Mouse (Mus musculus) heart, postnatal 14 days (tissue): ENCODE measurements around the gene Dyrk1b. TPM values are rescaled to one million over a fixed set of nuclear protein-coding genes. Genes with fewer than 3 reads are reported as not detected.
"Not testable (repeated sequence)": the region's sequence is repeated elsewhere in the genome, so short reads cannot be mapped to it uniquely, and the experiment has no call there.

Experiments
- DNase-seq, 2 experiments: peaks; one replicate each; pipeline ENCODE4 v3.0.0; 2021 to 2022
- intact Hi-C: fragments of 180-260 bp; cut with DNase I; formaldehyde crosslinking; loops from one replicate; pipeline ENCODE4 v1.15.1; 2025
- long read RNA-seq, 2 experiments: library from polyadenylated mRNA; stranded (forward); transcript quantifications; one replicate each; pipeline ENCODE4 v2.0.0; 2021
- total RNA-seq, 2 experiments: library from RNA; stranded (reverse); gene quantifications; 2 replicates each; pipeline ENCODE4 v1.2.3; 2021

Gene Dyrk1b
- total RNA-seq = 10 to 100 TPM; 37.4 to 40.8 TPM
- long read RNA-seq, experiment 1, transcript Dyrk1b-201 (11 exons, 2,534 nt) = major isoform, 9 of 29 reads
- long read RNA-seq, experiment 1, partial matches to known transcripts = 8 of 29 reads
- long read RNA-seq, experiment 1, other reads (novel, unspliced or antisense) = 7 of 29 reads
- long read RNA-seq, experiment 2, transcript Dyrk1b-201 (11 exons, 2,534 nt) = major isoform, 10 of 24 reads
- long read RNA-seq, experiment 2, partial matches to known transcripts = 2 of 24 reads
- long read RNA-seq, experiment 2, other reads (novel, unspliced or antisense) = 4 of 24 reads

DNA sequence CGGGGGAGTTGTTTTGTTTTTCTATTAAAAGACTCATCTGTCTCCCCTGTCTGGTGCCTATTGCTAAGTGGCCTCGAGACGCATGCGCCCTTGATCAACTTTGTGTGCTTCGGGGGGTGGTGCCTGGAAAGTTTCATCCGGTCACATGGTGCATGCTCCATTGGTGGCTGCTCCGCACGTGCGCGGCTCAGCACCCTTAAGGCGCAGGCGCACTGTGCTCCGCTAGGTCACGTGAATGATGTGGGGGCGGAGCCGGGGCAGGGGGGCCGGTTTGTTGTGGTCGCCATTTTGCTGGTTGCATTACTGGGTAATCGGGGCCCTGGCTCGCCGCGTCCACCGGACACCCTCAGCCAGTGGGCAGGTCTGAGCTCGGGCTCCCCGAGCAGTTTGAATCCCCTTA is at the start of gene Dyrk1b:
TSS of gene Dyrk1b (plus strand) at position 242 of the 400 bp plus-strand sequence.
- DNase-seq = peak; percentile 98 to 99
- intact Hi-C loops = no loop called here

DNA sequence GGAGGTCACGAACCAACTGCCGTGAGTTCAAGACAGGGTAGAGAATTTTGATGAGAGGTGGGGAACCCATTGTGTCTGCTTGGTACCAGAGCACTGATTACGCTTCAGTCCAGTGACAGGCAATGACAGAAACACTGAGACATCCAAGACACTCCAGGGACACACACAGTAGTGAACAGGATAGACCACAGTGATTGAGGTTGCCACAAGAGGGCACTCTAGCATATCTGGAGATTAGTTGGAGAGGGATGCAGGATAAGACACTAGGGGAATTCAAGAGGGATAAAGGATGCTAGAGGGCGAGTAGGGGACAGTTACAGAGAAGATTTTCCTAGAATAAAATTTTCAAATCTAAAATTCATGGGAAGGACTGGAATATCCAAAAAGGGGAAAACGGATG is 41.7 kb upstream of the Dyrk1b start:
- DNase-seq = peak in 1 of 2 experiments; percentile 49
- intact Hi-C loops = no loop called here

DNA sequence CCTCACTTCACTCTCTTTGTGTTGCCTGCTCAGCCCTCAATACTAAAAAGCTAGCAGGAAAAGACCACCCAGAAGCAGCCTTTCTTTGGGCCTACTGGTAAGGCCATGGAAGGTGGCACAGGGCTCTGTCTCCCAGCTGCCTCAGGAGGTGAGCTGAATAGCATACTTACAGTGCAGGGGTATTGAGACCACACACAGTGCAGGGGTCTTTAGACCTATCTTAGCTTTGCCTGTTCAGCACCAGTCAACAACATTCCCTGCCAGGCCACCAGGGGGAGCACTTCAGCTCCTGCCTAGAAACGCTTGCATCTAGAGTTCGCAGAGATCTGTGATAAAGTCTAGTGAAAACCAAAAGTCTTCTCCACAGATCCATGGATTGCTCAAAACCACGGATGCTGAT is 31.0 kb upstream of the Dyrk1b start:
- peak; percentile 74 to 83 for DNase-seq
- intact Hi-C loops = loop anchor here (1.0 to 2.0 kb wide), 2 partner anchors 66 to 151 kb away; no protein-coding TSS in a partner anchor

DNA sequence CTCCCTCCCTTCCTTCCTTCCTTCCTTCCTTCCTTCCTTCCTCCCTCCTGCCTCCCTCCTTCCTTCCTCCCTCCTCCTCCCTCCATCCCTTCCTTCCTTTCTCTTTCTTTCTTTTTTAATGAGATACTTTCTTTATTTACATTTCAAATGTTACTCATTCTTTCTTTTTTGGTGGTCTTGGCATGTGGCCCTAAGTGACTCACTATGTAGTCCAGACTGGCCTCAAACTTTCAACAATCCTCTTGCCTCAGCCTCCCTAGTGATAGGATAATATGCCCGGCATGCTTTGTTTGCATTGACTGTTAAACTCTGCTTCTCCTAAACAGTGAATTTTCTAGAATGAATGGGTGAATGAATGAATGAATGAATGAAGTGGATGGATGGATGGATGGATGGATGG is 29.4 kb upstream of the Dyrk1b start:
- intact Hi-C loops = loop anchor here (2.0 to 5.0 kb wide), 2 partner anchors 98 to 149 kb away; partner anchors contain the start of gene Psmc4
- DNase-seq = no peak

DNA sequence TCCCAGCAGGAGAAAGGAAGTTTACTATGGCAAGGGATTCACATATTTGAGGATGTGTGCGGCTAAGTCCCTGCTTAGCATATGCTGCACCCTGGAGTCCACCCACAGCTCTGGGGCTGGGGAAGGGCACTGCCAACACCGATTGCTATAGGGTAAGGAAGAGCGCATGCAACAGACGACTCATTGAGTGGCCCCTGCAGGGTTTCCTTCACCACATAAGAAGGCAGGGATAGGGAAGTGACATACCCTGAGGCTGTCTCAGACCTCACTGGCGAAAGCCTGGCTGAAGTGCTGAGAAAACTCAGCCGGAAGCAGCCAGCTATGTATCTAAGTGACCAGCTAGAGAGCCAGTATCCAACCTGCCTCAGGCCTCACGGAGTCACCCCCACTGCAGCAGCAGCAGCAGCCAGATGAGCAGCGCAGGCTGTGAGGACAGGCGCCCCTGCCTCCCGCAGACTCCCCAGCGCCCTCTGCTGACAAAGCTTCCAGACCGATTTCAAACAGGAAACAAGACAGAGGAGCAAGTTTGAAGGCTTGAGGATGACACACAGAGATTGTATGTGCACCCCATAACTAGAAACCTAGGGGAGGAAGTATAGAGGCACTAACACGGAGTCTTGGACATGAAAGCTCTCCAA is 27.6 kb upstream of the Dyrk1b start:
- intact Hi-C loops = loop anchor here (5.0 kb wide), 1 partner anchor 99 kb away; the partner anchor contains the start of gene Psmc4
- DNase-seq = peak; percentile 35 to 61

DNA sequence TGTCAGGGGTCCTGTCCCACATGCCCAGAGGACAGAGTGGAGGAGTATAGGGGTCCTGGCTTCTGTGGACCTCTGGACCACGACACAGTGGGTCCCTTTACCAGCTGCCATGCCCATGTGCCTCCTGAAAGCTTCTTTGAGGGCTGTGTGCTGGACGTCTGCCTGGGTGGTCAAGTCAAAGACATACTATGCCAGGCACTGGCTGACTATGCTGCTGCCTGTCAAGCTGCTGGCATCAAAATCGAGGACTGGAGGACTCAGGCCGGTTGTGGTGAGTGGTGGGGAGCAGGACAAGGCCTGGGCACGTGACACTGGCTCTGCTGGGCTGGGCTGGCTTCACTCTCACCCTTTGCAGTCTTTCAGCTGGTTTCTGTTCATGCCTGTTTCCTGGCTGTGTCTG is 25.7 kb upstream of the Dyrk1b start:
- intact Hi-C loops = loop anchor here (5.0 kb wide), 1 partner anchor 101 kb away; the partner anchor contains the start of gene Psmc4

DNA sequence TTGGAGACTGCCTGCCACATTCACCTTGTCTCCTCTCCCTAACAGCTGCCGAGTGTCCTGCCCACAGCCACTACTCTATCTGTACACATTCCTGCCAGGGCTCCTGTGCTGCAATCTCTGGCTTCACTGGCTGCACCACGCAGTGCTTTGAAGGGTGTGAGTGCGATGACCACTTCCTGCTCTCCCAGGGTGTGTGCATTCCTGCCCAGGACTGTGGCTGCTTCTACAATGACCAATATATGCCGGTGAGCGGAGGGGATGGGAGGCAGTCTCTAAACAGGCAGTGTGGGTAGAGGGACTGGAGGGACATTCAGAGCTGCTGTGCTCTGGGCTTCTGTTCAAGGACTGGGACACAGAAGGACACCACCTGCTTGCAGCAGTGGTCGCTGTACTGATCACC is 20.0 kb upstream of the Dyrk1b start:
- intact Hi-C loops = no loop called here

More for the DNA sequence above, 25.7 kb upstream of the Dyrk1b start:
- not testable (repeated sequence) for DNase-seq

DNA sequence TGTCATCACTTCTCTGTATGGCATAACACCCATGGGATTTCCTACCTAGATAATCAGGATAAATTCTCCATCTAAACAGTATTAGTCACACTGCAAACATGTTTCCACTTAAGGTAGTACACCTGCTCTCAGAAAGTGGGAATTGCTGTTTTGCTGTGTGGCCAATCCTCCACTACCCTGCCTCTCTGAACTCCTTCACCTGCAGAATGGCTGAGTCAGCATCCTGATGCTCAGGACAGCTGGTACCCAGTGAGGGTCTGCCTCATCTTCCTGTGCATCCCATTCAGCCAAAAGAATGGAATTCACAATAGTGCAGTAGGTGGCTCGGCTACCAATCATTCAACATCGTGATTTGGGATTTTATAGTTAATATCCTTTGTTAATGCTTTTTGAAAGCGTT is 19.4 kb upstream of the Dyrk1b start:
- intact Hi-C loops = no loop called here
- no peak for DNase-seq

More for the DNA sequence above, 20.0 kb upstream of the Dyrk1b start:
- DNase-seq = no peak

DNA sequence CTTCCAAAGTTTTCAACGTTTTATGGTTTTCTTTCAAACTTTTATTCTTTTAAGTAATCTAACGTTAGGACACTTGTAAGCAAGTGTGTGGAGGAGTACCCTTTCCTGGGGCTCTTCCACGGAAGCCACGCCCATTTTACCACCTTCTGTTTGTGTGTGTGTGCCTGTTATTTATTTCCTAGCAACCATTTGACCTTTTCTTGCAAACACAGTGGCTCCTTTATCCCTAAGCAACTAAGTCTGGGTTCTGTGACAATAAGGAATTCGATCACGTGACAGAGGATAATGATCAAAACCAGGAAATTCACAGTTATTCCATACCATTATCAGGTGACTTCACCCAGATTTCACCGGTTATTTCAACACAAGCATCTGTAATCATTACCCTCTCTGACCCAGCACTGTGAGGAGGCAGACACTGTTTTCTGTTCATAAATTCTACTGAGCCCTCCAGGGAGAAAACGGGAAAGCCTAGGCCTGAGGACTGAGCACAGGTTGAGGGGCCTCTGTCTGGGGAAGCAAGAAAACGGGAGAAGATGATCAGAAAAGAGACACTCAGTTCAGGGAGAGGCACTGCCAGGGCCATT is 18.0 kb upstream of the Dyrk1b start:
- no peak for DNase-seq
- intact Hi-C loops = no loop called here

DNA sequence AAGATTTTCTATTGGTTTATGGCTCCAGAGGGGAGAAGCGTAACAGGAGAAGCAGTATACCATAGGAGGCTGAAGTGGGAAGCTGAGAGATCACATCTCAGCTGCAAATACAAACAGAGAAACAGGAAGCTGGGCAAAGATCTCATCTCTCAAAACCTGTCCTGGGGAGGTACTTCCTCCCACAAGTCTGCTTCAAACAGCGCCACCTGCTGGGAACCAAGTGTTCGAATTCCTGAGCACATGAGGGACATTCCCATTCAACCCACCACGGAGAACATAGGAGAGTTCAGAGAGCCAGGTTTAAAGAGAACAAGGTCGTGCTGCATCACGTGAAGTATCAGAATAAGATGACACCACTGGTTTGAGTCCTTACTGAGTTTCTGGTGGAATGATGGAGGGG is 13.9 kb upstream of the Dyrk1b start:
- intact Hi-C loops = loop anchor here (5.0 kb wide), 1 partner anchor 113 kb away; the partner anchor contains the start of gene Psmc4
- no peak for DNase-seq

DNA sequence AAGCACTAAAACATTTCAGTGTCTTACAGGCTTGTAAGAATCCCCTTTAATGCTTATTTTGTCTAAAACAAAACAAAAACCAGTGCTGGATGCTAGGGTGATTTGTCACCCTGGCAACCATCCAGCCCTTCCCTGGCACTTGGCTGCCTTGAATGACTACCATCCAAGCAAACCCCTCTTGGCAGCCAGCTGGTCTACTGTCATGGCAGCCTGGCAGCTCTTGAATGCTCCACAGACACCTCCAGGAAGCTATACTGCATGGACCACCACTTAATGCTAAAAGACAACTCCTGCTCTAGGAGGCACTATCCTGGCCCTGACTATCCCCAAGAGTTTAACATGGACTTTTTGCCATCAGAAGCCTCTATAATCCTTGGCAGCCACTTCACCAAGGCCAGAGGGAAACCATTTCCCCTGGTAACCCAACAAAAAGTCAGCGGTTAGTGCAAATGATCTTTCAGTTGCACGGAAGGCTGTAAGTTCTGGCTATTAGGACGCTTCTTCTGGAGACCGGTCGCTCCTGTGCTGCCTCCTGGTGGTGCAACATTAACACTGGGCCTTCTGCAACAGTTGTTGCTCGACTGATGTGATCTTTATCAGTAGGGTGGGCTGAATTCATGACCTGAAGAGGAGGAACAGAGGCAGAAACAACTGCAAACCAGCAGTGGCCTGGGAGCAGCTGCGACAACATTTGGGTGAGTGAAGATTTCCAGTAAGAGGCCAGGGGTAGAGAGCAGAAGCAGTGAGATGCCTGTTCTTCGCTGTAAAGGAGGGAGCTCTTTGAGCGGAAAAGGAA is 10.8 kb upstream of the Dyrk1b start:
- peak; percentile 59 to 74 for DNase-seq

DNA sequence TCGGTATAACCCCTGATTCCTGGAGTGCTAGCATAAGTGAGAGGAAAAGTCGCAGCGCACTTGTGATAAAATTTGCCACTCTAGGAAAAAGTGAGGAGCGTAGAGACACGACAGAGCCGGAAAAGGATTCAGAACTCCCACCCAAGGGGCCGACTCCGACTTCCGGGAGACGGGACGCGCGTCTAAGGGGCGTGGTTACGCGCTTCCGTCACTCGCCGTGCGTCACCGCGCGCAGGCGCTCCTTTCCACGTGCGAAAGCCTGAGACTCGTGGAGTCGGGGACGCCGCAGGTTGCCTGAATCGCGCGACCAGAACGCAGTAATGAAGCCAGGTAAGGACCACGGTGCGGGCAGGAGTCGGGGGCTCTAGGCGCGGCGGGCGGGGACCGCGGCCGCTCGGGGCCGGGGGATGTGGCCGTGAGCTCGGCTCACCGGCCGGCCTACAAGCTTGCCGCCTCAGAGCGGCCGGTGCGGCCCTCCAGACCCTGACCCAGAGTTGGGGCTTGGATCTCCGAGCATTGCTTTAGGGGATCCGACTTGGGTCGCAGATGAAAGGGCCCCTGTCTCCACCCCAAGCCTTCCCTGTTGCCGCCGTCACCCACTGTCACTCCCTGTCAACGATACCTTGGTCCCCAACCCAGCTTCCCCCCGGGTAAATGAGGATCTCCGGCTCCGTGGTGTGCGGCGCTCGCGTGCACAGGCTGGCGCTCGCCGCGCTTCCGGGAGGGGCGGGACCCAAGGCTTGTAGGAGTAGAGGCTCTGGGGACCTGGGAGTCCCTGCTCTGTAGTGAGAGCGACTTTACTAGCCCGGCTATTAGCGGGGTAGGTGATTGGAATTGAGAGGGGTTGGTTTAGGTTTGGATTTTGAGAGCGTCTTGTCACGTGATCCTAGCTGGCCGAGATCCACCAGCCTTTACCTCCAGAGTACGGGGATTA is 9.5 kb upstream of the Dyrk1b start, which contains the start of gene Fbl:
TSS of gene Fbl (plus strand) at position 222 of the 934 bp plus-strand sequence.
- DNase-seq = peak; percentile 92 to 94
- intact Hi-C loops = loop anchor here (5.0 kb wide), 1 partner anchor 117 kb away; the partner anchor contains the start of gene Psmc4

More for the DNA sequence above, 10.8 kb upstream of the Dyrk1b start:
- intact Hi-C loops = loop anchor here (5.0 kb wide), 1 partner anchor 116 kb away; the partner anchor contains the start of gene Psmc4

DNA sequence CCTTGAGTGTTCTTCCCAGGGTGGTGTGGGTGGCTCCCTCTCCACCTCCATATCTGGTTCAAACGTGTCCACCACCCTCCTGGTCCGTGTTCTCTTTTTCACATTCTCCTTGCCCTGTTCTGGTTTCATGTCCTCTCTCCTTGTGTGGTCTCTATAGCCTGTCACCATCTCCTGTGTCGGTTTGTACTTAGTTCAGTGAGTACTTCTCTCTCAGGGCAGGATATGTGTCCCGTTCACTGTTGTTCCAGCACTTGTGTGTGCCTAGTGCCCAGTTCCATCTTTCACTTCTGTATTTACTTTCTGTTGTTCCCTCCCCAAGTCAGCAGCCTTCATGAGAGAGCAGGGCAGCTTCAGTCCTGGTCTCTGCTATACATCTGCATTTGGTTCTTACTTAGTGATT is 3.9 kb upstream of the Dyrk1b start:
- intact Hi-C loops = no loop called here
- DNase-seq = no peak

DNA sequence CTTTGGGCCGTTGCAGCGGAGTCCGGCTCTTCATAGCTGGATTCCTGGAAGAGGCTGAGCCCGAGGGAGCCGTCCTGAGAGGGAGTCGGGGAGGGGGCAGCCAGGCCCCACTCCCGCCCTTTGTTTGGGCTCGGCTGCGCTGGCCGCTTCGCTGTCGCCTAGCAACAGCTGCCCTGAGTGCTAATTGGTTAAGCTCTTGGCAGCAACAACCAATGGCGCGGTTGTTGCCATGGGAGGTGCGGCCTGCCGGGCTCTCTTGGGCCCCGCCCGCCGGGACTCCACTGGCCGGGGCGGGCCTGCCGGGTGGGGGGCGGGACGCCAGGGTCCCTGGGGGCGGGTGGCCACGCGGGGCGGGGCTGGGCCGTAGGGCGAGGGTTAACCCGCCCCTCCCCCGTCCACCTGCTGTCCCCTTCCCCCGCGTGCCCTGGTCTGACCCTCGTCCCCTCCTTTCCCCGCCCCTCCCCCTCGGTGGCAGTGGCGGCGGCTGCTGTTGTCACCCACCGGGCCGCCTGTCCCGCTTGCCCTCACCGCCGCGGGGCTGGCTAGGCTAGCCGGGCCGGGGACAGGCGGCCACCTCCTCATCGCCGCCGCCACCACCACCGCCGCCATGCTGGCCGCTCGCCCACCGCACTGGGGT is 590 bp downstream of the Dyrk1b start:
- DNase-seq = peak; percentile 94 to 96
- intact Hi-C loops = no loop called here

DNA sequence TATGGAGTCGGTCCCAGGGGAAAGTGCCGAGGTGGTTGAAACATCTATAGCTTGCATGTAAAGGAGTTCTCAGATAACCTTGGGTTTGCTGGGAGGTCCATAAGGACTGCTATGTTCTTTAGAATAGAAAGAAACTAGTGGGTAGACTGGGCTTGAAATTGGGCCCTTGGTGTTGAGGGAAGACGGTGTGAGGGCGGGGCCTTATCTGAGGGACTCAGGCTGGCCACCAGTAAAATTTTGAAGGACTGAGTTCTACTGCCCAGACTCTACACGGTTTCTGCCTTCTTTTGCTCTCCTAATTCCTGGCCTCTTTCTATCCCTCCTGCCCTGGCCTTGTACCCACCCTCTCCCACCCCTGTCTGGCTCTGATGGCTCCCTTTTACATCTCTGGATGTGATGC is 1.6 kb downstream of the Dyrk1b start:
- no peak for DNase-seq
- intact Hi-C loops = no loop called here

DNA sequence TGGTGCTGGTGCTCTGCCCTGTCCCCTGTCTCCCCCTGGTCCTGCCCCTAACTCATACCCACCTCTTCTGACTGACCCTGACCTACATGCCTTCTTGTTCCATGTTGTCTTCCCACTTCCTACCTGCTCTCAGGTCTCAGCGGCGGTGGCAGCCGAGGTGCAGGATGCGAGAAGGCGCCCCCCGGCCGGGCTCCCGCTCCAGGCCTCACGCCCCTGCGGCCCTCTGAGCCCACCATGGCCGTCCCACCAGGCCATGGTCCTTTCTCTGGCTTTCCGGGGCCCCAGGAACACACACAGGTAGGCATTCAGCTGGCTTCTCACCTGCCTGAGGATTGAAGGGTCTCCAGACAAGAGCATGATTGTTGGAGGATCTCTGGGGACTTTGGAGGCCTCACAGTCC is 2.1 kb downstream of the Dyrk1b start:
- no peak for DNase-seq
- intact Hi-C loops = no loop called here

DNA sequence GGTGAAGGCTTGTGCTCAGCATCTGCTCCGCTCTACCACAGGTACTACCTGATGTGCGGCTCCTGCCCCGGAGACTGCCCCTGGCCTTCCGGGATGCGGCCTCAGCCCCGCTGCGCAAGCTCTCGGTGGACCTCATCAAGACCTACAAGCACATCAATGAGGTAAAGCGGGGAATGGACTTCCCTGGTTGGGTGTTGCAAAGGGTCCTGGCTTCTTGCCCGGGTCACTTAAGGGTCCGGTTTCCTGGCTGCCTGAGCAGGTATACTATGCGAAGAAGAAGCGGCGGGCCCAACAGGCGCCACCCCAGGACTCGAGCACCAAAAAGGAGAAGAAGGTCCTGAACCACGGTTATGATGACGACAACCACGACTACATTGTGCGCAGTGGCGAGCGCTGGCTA is 3.1 kb downstream of the Dyrk1b start:
- no peak for DNase-seq
- intact Hi-C loops = no loop called here

DNA sequence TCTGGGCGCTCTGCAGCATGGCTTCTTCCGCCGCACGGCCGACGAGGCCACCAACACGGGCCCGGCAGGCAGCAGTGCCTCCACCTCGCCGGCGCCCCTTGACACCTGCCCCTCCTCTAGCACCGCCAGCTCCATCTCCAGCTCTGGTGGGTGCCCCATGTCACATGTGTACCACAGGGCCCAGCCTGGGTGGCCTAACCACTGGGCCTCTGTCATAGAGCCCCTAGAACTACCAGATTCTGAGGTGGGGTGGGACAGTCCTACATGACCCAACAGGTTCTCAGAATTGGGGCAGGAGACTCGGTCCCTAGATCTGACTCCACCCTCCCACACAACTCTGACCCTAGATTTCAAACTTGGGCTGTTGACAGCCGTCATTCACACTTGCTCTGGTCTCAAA is 6.6 kb downstream of the Dyrk1b start:
- no peak for DNase-seq
- intact Hi-C loops = no loop called here

DNA sequence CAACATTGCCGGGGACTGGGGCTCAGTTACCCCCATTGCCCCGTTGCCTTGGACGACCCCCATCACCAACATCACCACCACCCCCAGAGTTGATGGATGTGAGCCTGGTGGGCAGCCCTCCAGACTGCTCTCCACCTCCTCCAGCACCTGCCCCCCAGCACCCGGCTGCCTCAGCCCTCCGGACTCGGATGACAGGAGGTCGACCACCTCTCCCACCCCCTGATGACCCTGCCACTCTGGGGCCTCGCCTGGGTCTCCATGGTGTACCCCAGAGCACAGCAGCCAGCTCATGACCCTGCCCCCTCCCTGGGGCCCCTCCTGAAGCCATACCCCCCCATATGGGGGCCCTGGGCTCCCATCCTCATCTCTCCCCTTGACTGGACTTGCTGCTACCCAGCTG is 7.4 kb downstream of the Dyrk1b start:
- intact Hi-C loops = no loop called here
- DNase-seq = no peak
